Mouse (Mus musculus) forebrain, embryonic 13.5 days (tissue): ENCODE measurements around the gene Gm7075. TPM values are rescaled to one million over a fixed set of nuclear protein-coding genes. Genes with fewer than 3 reads are reported as not detected.

ENCODE experiments used
- ATAC-seq: fragments of 200-750 bp; cut with Nextera tagmentation; 2 replicates; pipeline ENCODE4 v1.8.0; 2017
- H3K27ac ChIP-seq: fragments of 300-500 bp; sonication (generic); 2 replicates; pipeline ENCODE4 v1.5.1; 2015; ENCODE audit warnings: inconsistent platforms, mild to moderate bottlenecking, moderate library complexity
- H3K27me3 ChIP-seq: fragments of 300-500 bp; sonication (generic); 2 replicates; pipeline ENCODE4 v1.6.1; 2015; ENCODE audit warnings: mild to moderate bottlenecking, inconsistent platforms
- H3K36me3 ChIP-seq: fragments of 300-500 bp; sonication (generic); 2 replicates; pipeline ENCODE4 v1.6.1; 2015; ENCODE audit warnings: mild to moderate bottlenecking, inconsistent platforms; ENCODE audit not compliant: poor library complexity, severe bottlenecking
- H3K4me1 ChIP-seq: fragments of 300-500 bp; sonication (generic); 2 replicates; pipeline ENCODE4 v1.6.1; 2015; ENCODE audit warnings: inconsistent platforms
- H3K4me2 ChIP-seq: fragments of 300-500 bp; sonication (generic); 2 replicates; pipeline ENCODE4 v1.6.1; 2015; ENCODE audit warnings: inconsistent platforms, mild to moderate bottlenecking, moderate library complexity
- H3K4me3 ChIP-seq: fragments of 300-500 bp; sonication (generic); 2 replicates; pipeline ENCODE4 v1.5.1; 2015; ENCODE audit warnings: mild to moderate bottlenecking, inconsistent platforms
- H3K9ac ChIP-seq: fragments of 300-500 bp; sonication (generic); 2 replicates; pipeline ENCODE4 v1.6.1; 2015; ENCODE audit warnings: mild to moderate bottlenecking, inconsistent platforms
- H3K9me3 ChIP-seq: fragments of 300-500 bp; sonication (generic); replicated peaks from 2 replicates; pipeline ENCODE4 v1.6.1; 2016; ENCODE audit warnings: inconsistent platforms
- WGBS: fragments of 180-500 bp; shearing (Covaris S2); methylation state at CpG from one replicate; pipeline ENCODE4 v1.1.7; 2015; 5-methylcytosine and 5-hydroxymethylcytosine counted together
- polyA plus RNA-seq: library from polyadenylated mRNA; unstranded; fragments of >200 nt; fragmentation: Nextera tagmentation; extraction: Ambion mirVana; gene quantifications from 2 replicates; pipeline ENCODE4 v1.2.1, GENCODE M21; 2015

Gm7075 gene
- polyA plus RNA-seq, 1 experiment from 2014 or later: not detected

GRCm38 (mm10) chr10:63381498-63382280, 39.9 kb downstream of the Gm7075 start, which contains the start of gene Sirt1:
Gene Sirt1, minus strand, starts transcription at chr10:63381704.
- Histone ChIP-seq H3K4me1 (peaks cover 9% of the 10 kb centered on the region), H3K27me3 (peaks cover 15% of the 10 kb centered on the region; the same call in 1 of the 2 replicates), H3K4me3 (peak within 1 kb of the TSS; percentile 59), H3K9ac (peak within 1 kb of the TSS; percentile 77), H3K9me3 (no peaks in the 10 kb centered on the region), H3K36me3 (no peaks in the 10 kb centered on the region), H3K4me2 (peak within 1 kb of the TSS; percentile 87), H3K27ac (no peak within 1 kb of the TSS)
- no peak for ATAC-seq
- WGBS: 5% methylated on average over 24 of the region's 24 CpGs

DNA sequence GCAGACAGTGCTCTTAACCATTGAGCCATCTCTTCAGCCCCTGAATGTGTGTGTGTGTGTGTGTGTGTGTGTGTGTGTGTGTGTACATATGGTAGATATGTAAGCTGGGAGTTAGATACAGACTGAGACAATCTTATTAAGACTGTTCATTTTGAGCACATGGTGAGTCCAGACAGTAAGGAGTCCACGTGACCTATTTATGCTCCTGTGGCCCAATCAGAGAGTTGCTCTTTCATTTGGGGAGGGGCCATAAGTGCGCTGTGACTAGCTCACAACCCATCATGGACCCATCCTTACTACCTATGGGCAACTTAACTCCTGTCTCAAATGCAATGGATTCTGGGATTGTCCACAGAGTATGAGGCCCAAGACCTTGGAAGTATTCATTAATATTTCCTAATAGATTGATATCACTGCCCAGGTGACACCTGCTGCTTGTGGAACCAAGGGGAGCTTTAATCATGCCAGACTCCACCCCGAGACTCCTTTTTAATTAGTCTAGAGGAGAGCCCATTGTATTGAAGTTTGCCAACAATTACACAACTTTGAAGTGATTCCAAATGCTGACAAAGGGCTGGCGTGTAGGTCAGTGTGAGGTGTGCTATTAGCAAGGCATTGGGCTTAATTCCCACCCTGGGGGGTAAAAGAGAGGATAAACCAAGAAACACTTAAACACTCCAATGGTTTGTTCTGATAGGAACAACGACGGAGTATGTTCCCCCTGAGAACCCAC, 42.5 kb downstream of the Gm7075 start:
- Histone ChIP-seq H3K4me3 (no peak overlapping the region), H3K9ac (no peak overlapping the region), H3K4me1 (peaks cover 9% of the 10 kb centered on the region), H3K4me2 (no peak overlapping the region), H3K9me3 (no peaks in the 10 kb centered on the region), H3K36me3 (no peaks in the 10 kb centered on the region), H3K27me3 (peaks cover 15% of the 10 kb centered on the region; the same call in 1 of the 2 replicates), H3K27ac (no peak overlapping the region)
- WGBS: 41% methylated on average over 6 of the region's 6 CpGs
- ATAC-seq: no peak

GRCm38 (mm10) chr10:63377468-63377867, 44.1 kb downstream of the Gm7075 start:
- H3K36me3 ChIP-seq: no peaks in the 10 kb centered on the region
- H3K9me3 ChIP-seq: no peaks in the 10 kb centered on the region
- H3K4me3 ChIP-seq: no peak overlapping the region
- H3K9ac ChIP-seq: no peak overlapping the region
- 0 out of 2 replicates have a peak, but pooled peaks have one; percentile 16 for ATAC-seq
- no peak overlapping the region for H3K4me2 ChIP-seq
- peaks cover 15% of the 10 kb centered on the region; the same call in 1 of the 2 replicates for H3K27me3 ChIP-seq
- H3K4me1 ChIP-seq: peaks cover 9% of the 10 kb centered on the region
- 21% methylated on average over 9 of the region's 9 CpGs for WGBS
- H3K27ac ChIP-seq: no peak overlapping the region

GRCm38 (mm10) chr10:63376303-63376702, 45.3 kb downstream of the Gm7075 start:
- Histone ChIP-seq H3K36me3 (no peaks in the 10 kb centered on the region), H3K9ac (no peak overlapping the region), H3K27me3 (peaks cover 9% of the 10 kb centered on the region; the same call in 1 of the 2 replicates), H3K4me3 (no peak overlapping the region), H3K27ac (no peak overlapping the region), H3K9me3 (no peaks in the 10 kb centered on the region), H3K4me2 (no peak overlapping the region), H3K4me1 (peaks cover 1% of the 10 kb centered on the region; the same call in 1 of the 2 replicates)
- ATAC-seq: no peak
- 78% methylated on average over 5 of the region's 5 CpGs for WGBS

Other genes with a start within 250 kb of the Gm7075 start
- 0.16 TPM in 1 of 2 replicates, not detected in the other for gene Mypn, start 217.8 kb downstream of the Gm7075 start, polyA plus RNA-seq
- 33.6 and 38.1 TPM in 2 replicates for gene Herc4, start 178.0 kb downstream of the Gm7075 start, polyA plus RNA-seq
- 5.0 and 5.3 TPM in 2 replicates for gene Sirt1, start 40.1 kb downstream of the Gm7075 start, polyA plus RNA-seq
- 8.3 and 9.1 TPM in 2 replicates for gene Dnajc12, start 39.3 kb downstream of the Gm7075 start, polyA plus RNA-seq
- gene Ctnna3, start 8.3 kb upstream of the Gm7075 start, polyA plus RNA-seq: 0.26 and 0.40 TPM in 2 replicates